Mouse (Mus musculus): ENCODE data around the gene 2310061N02Rik. TPM values are rescaled to one million over a fixed set of nuclear protein-coding genes. Genes with fewer than 3 reads are reported as not detected.
"Not testable (repeated sequence)": the region's sequence is repeated elsewhere in the genome, so short reads cannot be mapped to it uniquely, and the experiment has no call there.

The 2310061N02Rik gene
- polyA plus RNA-seq (2015; fragmentation: Nextera tagmentation; extraction: Ambion mirVana), result not detected in 2 replicates

DNA sequence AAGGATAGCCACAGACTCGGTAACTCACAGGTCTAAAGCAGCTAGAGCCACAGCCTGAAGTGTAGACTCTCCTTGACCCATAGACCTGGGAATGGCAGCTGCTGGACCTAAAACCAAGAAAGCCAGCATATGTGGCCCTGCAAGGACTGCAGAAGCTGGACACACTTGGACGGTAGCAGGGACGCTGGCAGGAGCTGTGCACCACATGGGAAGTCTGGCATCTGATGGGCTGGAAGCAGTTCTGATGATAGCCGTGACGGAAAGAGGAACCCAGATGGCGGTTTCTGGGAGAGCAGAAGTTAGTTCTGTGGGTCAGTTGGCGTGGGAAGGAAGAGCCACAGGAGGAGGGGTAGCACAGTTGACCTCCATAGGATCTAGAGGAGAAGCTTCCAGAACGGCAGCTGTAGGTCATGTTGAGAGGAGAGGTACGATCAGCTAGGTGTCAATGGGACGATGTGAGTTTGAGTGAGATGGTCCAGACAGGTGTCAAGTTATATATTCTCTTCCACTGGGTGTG, at the start of gene 2310061N02Rik:
2310061N02Rik (minus strand) TSS at position 467 of the 517 bp plus-strand sequence.
- Histone ChIP-seq H3K4me3 (no peak within 1 kb of the TSS), H3K4me2 (no peak within 1 kb of the TSS), H3K9ac (no peak within 1 kb of the TSS), H3K27ac (no peak within 1 kb of the TSS), H3K27me3 (no peaks in the 10 kb centered on the region), H3K4me1 (replicated peaks) (no peaks in the 10 kb centered on the region), H3K9me3 (replicated peaks) (no peaks in the 10 kb centered on the region), H3K36me3 (no peaks in the 10 kb centered on the region)
- ATAC-seq (replicated peaks; ENCODE audit: insufficient number of reproducible peaks, insufficient read depth, low FRiP score, low read depth), result no peak
- WGBS, result 74% methylated on average over 10 of the region's 10 CpGs

DNA sequence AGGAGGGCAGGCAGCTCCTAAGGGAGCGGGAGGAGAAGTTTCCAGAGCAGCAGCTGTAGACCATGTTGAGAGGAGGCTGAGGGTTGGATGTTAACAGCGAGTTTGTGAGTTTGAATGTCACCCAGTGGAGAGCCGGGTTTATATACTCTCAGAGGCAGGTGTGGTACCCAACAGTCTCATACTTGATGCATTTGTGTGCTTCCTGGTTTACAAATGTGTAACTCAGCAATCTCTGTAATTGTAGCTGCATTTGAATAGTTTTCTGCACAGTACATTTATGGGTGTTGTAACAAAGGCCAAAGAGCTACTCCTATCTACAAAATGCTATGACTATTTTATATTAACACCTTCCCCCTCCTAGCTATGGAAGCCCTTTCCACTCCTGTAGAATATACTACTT, 43.8 kb upstream of the 2310061N02Rik start, which contains the start of gene Krtap13:
Krtap13 (minus strand) TSS at position 101 of the 400 bp plus-strand sequence.
- ATAC-seq (replicated peaks; ENCODE audit: insufficient number of reproducible peaks, insufficient read depth, low FRiP score, low read depth), result not testable (repeated sequence)

DNA sequence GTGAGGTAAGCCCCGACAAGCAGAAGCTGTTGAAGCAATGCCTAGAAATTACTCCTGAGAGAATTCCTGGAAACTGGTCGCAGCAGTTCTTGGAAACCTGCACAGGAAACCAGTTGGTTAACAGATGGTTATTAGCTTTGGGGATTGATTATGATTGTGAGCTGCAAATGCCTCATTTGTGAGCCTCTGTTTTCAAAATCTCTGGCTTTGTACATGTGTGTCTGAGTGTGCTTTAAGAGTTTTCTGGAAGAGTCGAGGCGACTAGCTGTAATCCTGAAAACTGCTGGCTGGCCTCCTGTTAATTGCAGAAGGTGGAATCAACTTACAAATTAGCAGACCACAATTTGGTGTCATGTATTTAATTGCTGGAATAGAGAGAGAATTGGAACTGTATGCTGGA, 40.2 kb upstream of the 2310061N02Rik start:
- Histone ChIP-seq H3K9me3 (replicated peaks) (no peaks in the 10 kb centered on the region), H3K27ac (no peak overlapping the region), H3K9ac (no peak overlapping the region), H3K4me3 (no peak overlapping the region), H3K27me3 (no peaks in the 10 kb centered on the region), H3K4me1 (replicated peaks) (no peaks in the 10 kb centered on the region), H3K4me2 (no peak overlapping the region), H3K36me3 (no peaks in the 10 kb centered on the region)
- 64% methylated on average over 4 of the region's 4 CpGs for WGBS
- ATAC-seq (replicated peaks; ENCODE audit: insufficient number of reproducible peaks, insufficient read depth, low FRiP score, low read depth), result no peak

More for the DNA sequence above, 43.8 kb upstream of the 2310061N02Rik start, which contains the start of gene Krtap13:
- H3K4me1 ChIP-seq (replicated peaks); H3K9ac ChIP-seq; H3K4me2 ChIP-seq; H3K4me3 ChIP-seq; H3K27ac ChIP-seq; H3K36me3 ChIP-seq; H3K27me3 ChIP-seq; H3K9me3 ChIP-seq (replicated peaks): not testable (repeated sequence)
- WGBS, result 81% methylated on average over 3 of the region's 3 CpGs

DNA sequence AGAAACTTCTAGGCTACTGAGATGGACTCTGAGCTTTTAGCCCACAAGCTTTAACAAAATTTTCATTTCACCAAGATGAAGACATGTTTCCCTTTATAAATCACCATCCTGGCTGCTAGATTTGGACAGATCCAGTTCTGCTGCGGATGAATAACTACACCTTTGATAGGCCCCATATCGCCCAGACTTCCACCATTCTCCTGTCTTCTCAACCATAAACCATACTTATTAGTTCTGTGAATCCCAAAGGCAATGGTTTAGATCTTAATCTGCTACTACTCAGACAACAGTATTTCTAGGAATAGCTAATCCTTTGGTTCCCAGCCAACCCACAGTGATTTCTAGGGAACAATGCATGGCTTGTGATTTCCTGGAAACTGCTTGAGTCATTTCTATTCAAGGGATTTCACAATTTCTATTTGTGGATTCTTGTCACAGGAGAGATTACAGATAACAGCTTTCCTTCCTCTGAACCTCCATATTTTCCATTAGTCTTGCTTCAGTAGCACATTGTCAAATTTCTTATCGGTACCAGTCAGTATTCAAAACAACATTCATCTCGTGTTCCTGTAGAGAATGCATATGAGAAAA, 37.1 kb upstream of the 2310061N02Rik start:
- 72% methylated on average over 4 of the region's 4 CpGs for WGBS
- Histone ChIP-seq H3K27me3 (no peaks in the 10 kb centered on the region), H3K4me2 (no peak overlapping the region), H3K4me3 (no peak overlapping the region), H3K9me3 (replicated peaks) (no peaks in the 10 kb centered on the region), H3K9ac (no peak overlapping the region), H3K4me1 (replicated peaks) (no peaks in the 10 kb centered on the region), H3K27ac (no peak overlapping the region), H3K36me3 (no peaks in the 10 kb centered on the region)
- ATAC-seq (replicated peaks; ENCODE audit: insufficient number of reproducible peaks, insufficient read depth, low FRiP score, low read depth), result no peak

DNA sequence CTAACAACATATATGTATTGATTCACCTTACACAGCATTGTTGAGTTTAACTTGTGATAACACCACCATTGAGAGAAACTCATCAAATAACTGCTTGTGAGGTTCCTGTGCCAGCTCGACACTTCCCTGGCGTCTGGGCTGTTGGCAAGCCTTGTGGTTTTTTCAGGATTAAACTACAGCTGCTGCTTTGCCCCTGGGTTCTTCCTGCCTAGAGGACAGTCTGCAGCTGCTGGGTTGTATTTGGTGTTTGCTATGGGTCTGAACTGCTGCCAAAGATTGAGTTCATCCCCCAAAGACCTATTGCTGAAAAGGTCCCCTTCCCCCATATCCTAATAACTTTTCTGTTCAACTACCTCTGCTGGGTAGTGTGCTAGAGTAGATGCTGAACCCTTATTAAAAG, 27.6 kb upstream of the 2310061N02Rik start:
- no peaks in the 10 kb centered on the region for H3K36me3 ChIP-seq
- H3K9ac ChIP-seq, result no peak overlapping the region
- 46% methylated on average over 2 of the region's 2 CpGs for WGBS
- H3K4me3 ChIP-seq, result no peak overlapping the region
- ATAC-seq (replicated peaks; ENCODE audit: insufficient number of reproducible peaks, insufficient read depth, low FRiP score, low read depth), result no peak
- H3K9me3 ChIP-seq (replicated peaks), result no peaks in the 10 kb centered on the region
- H3K27me3 ChIP-seq, result no peaks in the 10 kb centered on the region
- no peaks in the 10 kb centered on the region for H3K4me1 ChIP-seq (replicated peaks)
- no peak overlapping the region for H3K4me2 ChIP-seq
- no peak overlapping the region for H3K27ac ChIP-seq

DNA sequence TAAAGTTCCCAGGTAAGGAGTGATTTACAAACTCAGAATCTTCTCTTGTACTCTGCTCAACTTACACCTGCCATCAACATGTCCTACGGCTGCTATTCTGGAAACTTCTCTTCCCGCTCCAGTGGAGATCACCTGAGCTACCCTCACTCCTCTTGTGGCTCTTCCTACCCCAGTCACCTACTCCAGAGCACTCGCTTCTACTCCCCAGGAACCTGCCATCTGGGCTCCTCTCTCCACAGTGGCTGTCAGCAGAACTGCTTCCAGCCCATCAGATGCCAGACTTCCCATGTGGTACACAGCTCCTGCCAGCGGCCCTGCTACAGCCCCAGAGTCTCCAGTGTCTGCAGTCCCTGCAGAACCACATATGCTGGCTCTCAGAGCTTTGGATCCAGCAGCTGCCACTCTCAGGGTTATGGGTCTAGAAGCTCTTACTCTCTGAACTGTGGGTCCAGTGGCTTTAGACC, 21.1 kb upstream of the 2310061N02Rik start, which contains the start of gene Krtap13-1:
Krtap13-1 (plus strand) TSS at position 51 of the 464 bp plus-strand sequence.
- no peaks in the 10 kb centered on the region for H3K4me1 ChIP-seq (replicated peaks)
- no peaks in the 10 kb centered on the region for H3K9me3 ChIP-seq (replicated peaks)
- no peak within 1 kb of the TSS for H3K4me2 ChIP-seq
- H3K27me3 ChIP-seq, result no peaks in the 10 kb centered on the region
- 69% methylated on average over 4 of the region's 4 CpGs for WGBS
- H3K9ac ChIP-seq, result no peak within 1 kb of the TSS
- no peaks in the 10 kb centered on the region for H3K36me3 ChIP-seq
- H3K27ac ChIP-seq, result no peak within 1 kb of the TSS
- H3K4me3 ChIP-seq, result no peak within 1 kb of the TSS
- no peak; the same call in 1 of the 2 replicates for ATAC-seq (replicated peaks; ENCODE audit: insufficient number of reproducible peaks, insufficient read depth, low FRiP score, low read depth)

DNA sequence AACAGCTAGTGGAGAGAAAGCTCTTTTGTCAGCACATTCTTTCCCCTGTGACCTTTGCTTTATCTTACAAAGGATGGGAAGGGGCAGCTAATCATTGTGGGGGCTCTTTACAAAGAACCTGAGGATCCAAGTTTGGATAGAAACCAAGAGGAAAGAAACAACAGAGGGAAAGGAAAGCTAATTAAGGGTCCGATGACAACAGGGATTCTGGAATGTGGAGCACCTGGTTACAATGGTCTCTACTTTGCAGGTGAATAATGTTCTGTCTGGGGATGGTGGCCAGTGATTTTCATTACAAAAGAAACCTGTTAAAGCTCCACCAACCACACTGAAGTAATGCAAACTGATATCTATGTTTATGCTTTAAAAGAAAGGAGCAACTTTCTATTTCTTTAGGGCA, 12.3 kb upstream of the 2310061N02Rik start:
- Histone ChIP-seq H3K9ac (no peak overlapping the region), H3K4me1 (replicated peaks) (no peaks in the 10 kb centered on the region), H3K4me3 (no peak overlapping the region), H3K36me3 (no peaks in the 10 kb centered on the region), H3K27me3 (no peaks in the 10 kb centered on the region), H3K27ac (no peak overlapping the region), H3K4me2 (no peak overlapping the region), H3K9me3 (replicated peaks) (no peaks in the 10 kb centered on the region)
- no peak for ATAC-seq (replicated peaks; ENCODE audit: insufficient number of reproducible peaks, insufficient read depth, low FRiP score, low read depth)
- 50% methylated on average over 1 of the region's 1 CpGs for WGBS

DNA sequence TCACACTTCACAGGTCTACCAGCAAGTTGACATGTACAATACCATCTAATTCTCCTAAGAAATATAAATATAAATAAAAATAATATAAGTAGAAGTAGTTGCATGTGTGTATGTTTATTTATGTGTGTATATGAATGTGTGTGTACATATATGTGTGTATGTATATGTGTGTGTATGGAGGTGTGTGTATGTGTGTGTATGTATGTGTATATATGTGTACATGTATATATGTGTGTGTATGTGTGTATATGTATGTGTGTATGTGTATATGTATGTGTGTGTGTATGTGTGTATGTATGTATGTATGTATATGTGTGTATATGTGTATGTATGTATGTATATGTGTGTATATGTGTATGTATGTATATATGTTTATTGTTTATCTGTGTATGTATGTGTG, 8.8 kb upstream of the 2310061N02Rik start:
- Histone ChIP-seq H3K4me1 (replicated peaks) (no peaks in the 10 kb centered on the region), H3K9ac (no peak overlapping the region), H3K27me3 (no peaks in the 10 kb centered on the region), H3K36me3 (no peaks in the 10 kb centered on the region), H3K4me2 (no peak overlapping the region), H3K27ac (no peak overlapping the region), H3K9me3 (replicated peaks) (no peaks in the 10 kb centered on the region), H3K4me3 (no peak overlapping the region)
- no peak for ATAC-seq (replicated peaks; ENCODE audit: insufficient number of reproducible peaks, insufficient read depth, low FRiP score, low read depth)

DNA sequence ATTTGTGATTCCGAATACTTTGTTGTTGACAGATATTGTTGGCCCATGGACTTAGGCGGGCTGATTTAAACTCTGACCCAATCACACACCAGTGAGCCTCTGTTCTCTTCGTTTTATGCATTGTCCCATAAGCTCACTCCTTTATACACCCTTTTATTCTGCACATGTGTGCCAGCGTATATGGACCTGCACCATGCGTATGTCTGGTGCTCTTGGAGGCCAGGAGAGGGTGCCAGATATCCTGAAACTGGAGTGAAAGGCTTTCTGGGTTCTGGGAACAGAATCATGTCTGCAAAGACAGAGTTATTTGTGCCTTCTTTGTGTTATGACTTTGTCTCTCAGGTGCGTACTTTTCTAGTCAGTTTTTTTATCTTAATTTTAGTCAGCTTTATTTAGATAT, 3.5 kb upstream of the 2310061N02Rik start:
- Histone ChIP-seq H3K4me1 (replicated peaks) (no peaks in the 10 kb centered on the region), H3K4me3 (no peak overlapping the region), H3K4me2 (no peak overlapping the region), H3K9ac (no peak overlapping the region), H3K36me3 (no peaks in the 10 kb centered on the region), H3K27me3 (no peaks in the 10 kb centered on the region), H3K9me3 (replicated peaks) (no peaks in the 10 kb centered on the region), H3K27ac (no peak overlapping the region)
- 72% methylated on average over 6 of the region's 6 CpGs for WGBS
- no peak for ATAC-seq (replicated peaks; ENCODE audit: insufficient number of reproducible peaks, insufficient read depth, low FRiP score, low read depth)

DNA sequence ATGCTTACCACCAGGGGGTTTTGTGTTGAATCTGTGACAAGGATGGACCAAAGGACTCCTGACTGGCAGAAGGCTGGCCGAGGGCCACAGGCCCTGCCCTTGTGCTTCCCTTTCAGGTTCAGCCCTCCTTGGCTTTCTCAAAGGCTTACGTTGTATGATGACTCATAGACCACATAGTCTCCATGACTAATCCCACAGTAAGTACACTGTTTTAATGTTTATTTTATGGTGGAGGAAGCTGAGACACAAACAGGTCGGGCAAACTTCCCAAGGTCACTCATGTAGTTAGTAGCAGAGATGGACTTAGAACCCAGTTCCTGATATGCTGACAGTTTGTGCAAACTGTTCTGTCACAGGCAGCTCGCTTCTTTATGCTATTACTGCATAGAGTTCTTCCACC, 3.0 kb upstream of the 2310061N02Rik start:
- no peak for ATAC-seq (replicated peaks; ENCODE audit: insufficient number of reproducible peaks, insufficient read depth, low FRiP score, low read depth)
- Histone ChIP-seq H3K36me3 (no peaks in the 10 kb centered on the region), H3K4me3 (no peak overlapping the region), H3K4me1 (replicated peaks) (no peaks in the 10 kb centered on the region), H3K4me2 (no peak overlapping the region), H3K9ac (no peak overlapping the region), H3K9me3 (replicated peaks) (no peaks in the 10 kb centered on the region), H3K27ac (no peak overlapping the region), H3K27me3 (no peaks in the 10 kb centered on the region)
- WGBS, result 68% methylated on average over 4 of the region's 4 CpGs

DNA sequence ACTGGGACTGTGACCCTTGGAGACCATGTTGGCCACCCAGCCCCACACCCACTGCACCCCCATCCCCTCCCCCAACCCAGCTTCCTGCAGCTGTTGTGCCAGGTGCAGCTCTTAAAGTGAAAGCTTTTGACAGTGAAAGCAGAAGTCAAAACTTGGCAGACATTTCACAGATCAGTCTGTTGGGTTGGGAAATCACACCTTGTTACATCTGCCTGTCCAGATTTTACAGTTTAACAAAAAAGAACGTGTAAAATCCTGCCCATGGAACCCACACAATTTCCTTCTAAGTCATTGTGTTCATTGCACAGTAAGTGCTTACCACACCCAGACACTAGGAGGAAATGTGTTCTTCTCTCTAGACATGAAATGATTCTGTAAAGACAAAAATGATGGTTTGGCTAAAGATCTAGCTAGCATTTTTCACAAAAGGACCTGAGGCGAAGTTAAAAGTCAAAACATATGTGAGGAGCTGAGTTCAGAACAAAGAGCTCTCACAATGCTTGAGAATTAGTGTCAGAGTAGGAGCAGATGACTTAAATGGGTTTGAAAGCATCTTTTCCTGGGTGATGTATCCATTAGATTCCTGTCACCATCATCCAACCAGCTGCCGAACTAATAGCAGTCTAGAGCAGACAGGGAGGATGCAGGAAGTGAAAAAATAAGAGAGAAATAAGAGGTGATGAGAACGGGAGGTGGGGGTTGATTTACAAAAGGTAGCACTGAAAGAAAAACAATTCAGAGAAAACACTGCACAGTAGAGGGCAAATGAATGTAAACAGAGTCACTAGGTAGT, 6.5 kb downstream of the 2310061N02Rik start:
- Histone ChIP-seq H3K4me3 (no peak overlapping the region), H3K36me3 (no peaks in the 10 kb centered on the region), H3K4me1 (replicated peaks) (no peaks in the 10 kb centered on the region), H3K9me3 (replicated peaks) (no peaks in the 10 kb centered on the region), H3K9ac (no peak overlapping the region), H3K27ac (no peak overlapping the region), H3K4me2 (no peak overlapping the region), H3K27me3 (no peaks in the 10 kb centered on the region)
- 44% methylated on average over 4 of the region's 4 CpGs for WGBS
- no peak for ATAC-seq (replicated peaks; ENCODE audit: insufficient number of reproducible peaks, insufficient read depth, low FRiP score, low read depth)

All from heart, embryonic 15.5 days (tissue).